Mouse (Mus musculus): ENCODE measurements around the gene Chka.

Gene Chka

DNA sequence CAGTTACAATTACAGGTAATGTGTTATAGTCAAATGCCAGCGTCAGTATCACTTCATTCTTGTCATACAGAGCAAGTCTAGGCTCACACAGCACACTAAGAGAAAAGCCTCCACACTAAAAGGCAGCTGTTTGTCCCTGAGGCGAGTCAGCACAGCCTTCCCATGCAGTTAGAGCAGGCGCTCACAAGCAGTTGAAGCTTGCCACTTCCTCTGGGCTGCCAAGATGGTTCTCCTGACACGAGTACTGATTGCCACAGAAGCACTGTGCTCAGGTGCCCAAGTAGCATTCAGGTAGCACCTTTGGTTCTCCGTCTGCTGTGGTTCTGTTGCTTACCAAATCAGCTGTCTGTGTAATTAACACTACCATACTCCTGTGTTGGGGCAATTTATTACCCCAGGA lies 37.5 kb downstream of the Chka start:
- no peak for DNase-seq (ENCODE audit: low read depth, low spot score)

GRCm38 (mm10) chr19:3890181-3890580 lies 38.6 kb downstream of the Chka start:
- no peak for DNase-seq (ENCODE audit: low read depth, low spot score)

GRCm38 (mm10) chr19:3893545-3894116 lies 42.1 kb downstream of the Chka start:
- no peak for DNase-seq (ENCODE audit: low read depth, low spot score)

GRCm38 (mm10) chr19:3894294-3894693 lies 42.7 kb downstream of the Chka start:
- no peak for DNase-seq (ENCODE audit: low read depth, low spot score)

GRCm38 (mm10) chr19:3895171-3895631 lies 43.6 kb downstream of the Chka start:
- no peak for DNase-seq (ENCODE audit: low read depth, low spot score)

DNA sequence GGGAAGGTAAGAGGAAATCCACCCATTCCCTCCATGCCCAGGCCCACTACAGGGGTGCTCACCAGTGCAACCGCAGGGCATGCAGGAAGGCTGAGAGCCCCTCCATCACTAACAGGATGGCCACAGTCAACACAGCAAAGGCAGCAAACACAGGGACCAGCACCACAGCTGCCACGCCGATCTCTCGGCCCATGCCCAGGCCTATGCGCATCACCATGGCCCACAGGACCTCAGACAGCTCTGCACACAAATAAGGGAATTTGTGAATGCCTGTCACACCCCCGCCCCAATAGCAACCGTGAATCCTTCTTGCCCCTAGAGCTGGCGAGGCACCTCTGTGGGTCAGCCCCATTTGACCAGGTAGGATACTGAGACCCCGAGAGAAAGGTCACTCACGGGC lies 44.6 kb downstream of the Chka start:
- no peak for DNase-seq (ENCODE audit: low read depth, low spot score)

DNA sequence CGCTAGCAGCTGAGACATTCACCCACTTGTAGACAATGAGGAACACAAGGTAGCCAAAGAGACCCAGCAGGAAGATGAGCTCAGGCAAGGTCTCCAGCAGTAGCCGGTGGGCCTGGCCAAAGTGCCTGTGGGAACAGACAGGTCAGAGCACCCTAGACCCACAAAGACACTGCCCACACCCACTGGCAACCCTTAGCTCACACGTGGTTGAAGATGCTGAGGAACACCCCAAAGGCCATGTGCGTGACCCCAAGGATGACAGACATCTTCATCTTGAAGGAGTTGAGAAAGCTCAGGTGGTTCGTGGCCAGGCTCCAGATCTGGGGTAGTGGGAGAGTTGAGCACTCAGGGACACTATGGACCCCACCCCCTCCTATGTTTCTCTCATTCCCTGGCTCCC lies 46.0 kb downstream of the Chka start:
- no peak for DNase-seq (ENCODE audit: low read depth, low spot score)

DNA sequence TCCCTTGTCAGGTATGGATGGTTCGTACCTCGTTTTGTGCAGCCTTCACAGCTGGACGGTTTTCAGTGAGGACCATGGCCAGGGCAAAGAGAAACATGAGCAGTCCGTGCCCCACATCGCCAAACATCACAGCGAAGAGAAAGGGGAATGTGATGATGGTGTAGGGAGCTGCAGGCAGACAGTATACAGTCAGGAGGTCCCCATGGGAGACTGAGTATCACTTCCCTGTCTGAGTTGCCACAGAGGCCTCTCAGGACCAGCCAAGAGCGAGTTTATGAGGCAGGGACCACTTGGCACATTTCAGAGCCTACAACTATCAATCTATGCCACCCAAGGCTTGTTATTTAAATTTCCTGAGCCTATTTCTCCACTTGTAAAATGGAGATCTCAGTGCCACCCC lies 47.4 kb downstream of the Chka start:
- no peak for DNase-seq (ENCODE audit: low read depth, low spot score)

- DNase-seq (ENCODE audit: low read depth, low spot score) = no peak
Observed at GRCm38 (mm10) chr19:3899618-3900017, 48.0 kb downstream of the Chka start.

DNA sequence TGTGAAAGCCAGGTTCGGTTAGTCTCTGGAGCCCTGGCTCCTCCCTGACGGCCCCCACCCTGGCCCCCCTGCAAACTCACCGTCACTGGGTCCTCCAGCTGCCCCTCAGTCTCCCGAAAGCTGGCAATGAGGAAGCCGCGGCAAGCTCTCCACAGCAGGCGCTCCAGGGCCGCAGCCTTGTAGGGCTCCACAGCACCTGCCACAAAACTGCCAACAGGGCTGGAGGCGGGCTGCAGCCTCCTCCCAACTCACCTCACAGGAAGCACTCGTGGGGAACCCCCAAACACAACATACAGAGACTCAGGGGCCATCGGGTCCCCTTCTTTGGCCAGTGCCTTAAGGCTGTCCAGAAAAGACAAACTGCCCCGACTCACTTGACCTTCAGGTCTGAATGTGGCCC lies 51.4 kb downstream of the Chka start:
- no peak for DNase-seq (ENCODE audit: low read depth, low spot score)

DNA sequence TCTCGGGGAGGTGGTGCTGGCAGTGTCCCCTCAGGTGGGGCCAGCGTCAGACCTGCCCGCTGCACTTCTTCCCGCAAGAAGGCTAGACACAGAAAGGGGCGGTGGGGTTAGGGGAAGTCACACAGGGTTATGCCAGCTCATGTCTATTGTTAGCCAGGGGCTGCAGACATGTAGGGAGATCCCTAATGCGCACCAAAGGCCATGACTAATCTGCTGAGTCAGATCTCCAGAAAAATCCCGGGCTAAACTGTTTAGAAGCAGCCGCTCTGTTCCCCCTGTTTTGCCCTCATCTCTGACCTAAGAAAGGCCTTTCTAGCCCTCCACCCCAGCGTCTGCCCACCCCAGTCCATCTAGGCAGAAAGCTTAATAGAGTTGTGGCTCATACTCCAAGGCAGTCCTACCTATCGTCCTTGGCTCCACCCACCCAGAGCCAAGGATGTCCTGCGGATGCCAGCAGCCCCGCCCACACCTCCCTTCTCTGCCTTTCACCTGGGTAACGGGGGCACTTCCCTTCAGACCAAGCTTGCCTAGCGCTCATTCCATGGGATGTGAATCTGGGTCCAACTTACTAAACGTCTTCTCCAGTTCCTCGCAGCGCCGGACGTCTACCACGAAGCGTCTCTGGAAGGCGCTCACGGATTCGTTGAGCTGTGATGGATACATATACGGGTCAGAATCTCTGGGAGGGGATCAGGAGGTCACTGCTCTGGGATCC lies 52.2 kb downstream of the Chka start:
- no peak for DNase-seq (ENCODE audit: low read depth, low spot score)

GRCm38 (mm10) chr19:3904363-3904675 lies 52.7 kb downstream of the Chka start:
- no peak for DNase-seq (ENCODE audit: low read depth, low spot score)

DNA sequence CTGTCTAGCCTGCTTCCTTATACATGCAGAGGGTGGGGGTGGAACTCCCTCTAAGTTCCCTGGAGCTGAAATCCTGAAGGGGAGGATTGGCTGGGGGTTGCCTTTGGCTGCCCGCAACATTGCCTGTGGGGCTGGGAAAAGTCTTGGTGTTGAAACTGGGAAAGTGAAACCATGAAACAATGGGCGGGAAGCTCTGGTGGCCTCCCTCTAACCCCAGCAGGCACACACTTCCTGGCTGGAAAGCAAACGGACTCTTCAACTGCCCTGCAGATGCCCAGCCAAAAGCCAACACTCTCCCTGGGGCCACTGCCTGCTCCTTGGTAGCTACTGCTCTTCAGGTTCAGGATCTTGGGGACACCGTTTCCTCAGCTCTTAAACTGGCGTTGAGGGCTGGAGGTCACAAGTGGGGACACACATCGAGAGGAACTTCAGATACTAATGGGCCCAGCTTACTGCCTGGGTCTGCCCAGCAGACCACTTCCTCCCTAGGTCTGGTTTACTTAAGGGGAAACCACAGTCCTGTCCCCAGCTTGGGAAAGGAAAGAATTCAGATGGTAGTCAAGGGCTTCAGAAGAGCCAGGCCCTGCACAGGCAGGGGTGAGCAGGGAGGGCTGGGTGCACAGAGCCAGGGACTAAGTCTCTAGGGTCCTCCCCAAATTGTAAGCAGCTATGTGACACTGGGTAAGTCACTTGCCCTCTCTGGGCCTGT lies 53.8 kb downstream of the Chka start:
- DNase-seq (ENCODE audit: low read depth, low spot score) = no peak

- no peak for DNase-seq (ENCODE audit: low read depth, low spot score)
Observed at GRCm38 (mm10) chr19:3906326-3906725, 54.8 kb downstream of the Chka start.

DNA sequence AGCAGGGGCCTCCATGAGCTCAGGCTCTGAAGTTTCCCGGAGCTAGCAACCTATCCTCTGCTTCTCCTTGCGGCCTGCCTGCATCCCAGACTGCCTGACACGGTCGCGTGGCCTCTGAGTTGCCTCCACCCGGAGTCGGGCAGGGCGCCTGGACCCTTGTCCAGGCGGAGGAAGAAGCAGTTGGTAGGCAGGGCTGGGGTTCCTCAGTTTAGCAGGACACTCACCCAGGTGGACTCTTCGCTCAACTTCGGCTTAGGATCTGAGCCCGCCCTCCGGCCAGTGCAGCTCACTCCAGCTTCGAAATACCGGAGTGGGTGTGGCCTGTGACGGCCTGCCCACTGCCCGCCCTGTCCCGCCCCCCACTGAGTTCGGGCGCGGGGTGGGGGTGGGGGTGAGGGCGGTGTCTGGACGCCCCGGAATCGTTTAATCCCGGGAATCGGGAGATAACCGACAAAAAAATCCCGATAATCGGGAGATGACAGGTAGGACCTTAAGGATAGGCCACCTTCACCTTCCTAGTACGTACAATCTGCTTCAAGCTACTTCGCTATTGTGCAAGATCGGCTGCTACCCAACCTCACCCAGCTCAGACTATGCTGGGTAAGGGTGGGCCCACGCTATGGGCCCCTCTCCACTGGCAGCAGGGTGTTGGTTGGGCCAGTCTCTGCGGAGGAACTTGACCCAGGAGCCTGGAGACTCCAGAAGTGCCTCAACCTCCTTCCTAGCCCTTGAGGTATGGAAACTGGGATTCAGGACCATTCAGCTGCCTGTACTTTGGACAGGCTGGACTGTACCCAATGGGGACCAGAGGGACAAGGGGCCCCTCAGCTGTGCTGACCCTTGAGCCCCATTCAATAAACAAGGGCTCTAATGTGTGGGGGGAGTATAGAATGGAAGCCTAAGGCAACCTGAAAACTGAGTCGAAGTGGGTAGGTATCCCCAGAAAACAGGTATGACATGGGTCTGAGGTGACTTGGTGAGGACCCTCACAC lies 55.5 kb downstream of the Chka start, which contains the start of gene Tcirg1:
Gene Tcirg1 (minus strand): TSS at position 339 of the 992 bp plus-strand sequence.
- DNase-seq (ENCODE audit: low read depth, low spot score) = no peak

- no peak for DNase-seq (ENCODE audit: low read depth, low spot score)
Observed at GRCm38 (mm10) chr19:3907876-3908660, 56.5 kb downstream of the Chka start.

- no peak for DNase-seq (ENCODE audit: low read depth, low spot score)
Observed at GRCm38 (mm10) chr19:3910206-3910605, 58.6 kb downstream of the Chka start.

- DNase-seq (ENCODE audit: low read depth, low spot score) = peak; percentile 99
Observed at GRCm38 (mm10) chr19:3912337-3913204, 61.0 kb downstream of the Chka start, which contains the start of gene Ndufs8. Gene Ndufs8 (minus strand): TSS chr19:3912774.

DNA sequence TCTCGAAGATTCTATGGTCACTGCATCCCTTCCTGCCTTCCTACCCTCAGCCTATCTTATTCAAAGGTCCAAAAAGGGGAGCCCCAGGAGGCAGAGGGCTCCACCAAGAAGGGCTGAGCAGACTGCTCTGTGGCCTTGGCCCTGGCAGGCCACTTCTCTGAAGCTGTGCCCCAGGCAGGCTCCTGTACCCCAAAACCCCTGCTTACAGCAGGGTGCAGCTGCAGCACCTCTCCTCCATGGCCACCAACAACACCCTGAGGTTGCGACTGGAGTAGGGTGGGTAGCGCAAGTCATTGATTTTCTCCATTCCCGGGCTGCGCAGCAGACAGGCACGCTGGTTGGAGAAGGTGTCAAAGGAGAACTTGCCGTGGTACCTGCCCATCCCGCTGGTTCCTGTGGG lies 62.1 kb downstream of the Chka start:
- DNase-seq (ENCODE audit: low read depth, low spot score) = no peak

DNA sequence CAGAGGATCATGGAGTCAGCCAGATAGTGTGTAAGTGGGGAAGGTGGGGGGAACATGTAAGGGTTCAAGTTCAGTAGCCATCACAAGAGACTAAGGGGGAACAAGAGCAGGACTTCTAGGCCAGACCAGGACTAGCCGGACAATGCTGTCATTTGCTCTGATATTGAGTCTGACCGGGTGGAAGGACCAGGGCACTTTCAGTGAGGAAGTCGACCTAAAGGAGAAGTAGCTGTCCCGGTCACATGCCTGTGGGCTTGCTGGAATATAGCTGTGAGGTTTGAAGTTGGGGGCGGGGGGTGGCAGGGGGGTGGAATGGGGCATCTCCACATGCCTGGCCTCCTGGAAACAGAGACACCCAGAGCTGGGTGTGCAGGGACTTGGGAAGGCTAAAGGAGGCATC lies 63.0 kb downstream of the Chka start:
- DNase-seq (ENCODE audit: low read depth, low spot score) = no peak

Data from telencephalon, adult 2 months (tissue).